Mouse (Mus musculus) erythroblast, embryonic 14.5 days (primary cell): ENCODE results near the gene Hacd4. TPM values are rescaled to one million over a fixed set of nuclear protein-coding genes. Genes with fewer than 3 reads are reported as not detected.

Experiments
- H3K27me3 ChIP-seq: 2 replicates; pipeline ENCODE4 v1.6.1; 2012; ENCODE audit warnings: inconsistent platforms; ENCODE audit not compliant: control insufficient read depth
- H3K36me3 ChIP-seq: 2 replicates; pipeline ENCODE4 v1.6.1; 2012; ENCODE audit warnings: mild to moderate bottlenecking, inconsistent platforms; ENCODE audit not compliant: control insufficient read depth
- H3K4me1 ChIP-seq: 2 replicates; pipeline ENCODE4 v1.6.1; 2012; ENCODE audit warnings: inconsistent platforms; ENCODE audit not compliant: control insufficient read depth
- H3K4me3 ChIP-seq: replicated peaks from 2 replicates; pipeline ENCODE3; 2012; ENCODE audit warnings: moderate library complexity, mild to moderate bottlenecking, inconsistent platforms
- H3K9me3 ChIP-seq: 2 replicates; pipeline ENCODE4 v1.6.1; 2012; ENCODE audit warnings: low read length, inconsistent platforms, mixed read lengths; ENCODE audit not compliant: control insufficient read depth
- GATA1 ChIP-seq: IDR thresholded peaks from 2 replicates; pipeline ENCODE4 v1.6.1; 2012; ENCODE audit warnings: low read length, inconsistent platforms, mixed read lengths
- TAL1 ChIP-seq: IDR thresholded peaks from 3 replicates; pipeline ENCODE4 v1.6.1; 2012; ENCODE audit warnings: low read length, inconsistent platforms, mixed read lengths
- polyA plus RNA-seq: library from polyadenylated mRNA; stranded (reverse); fragments of >175 nt; gene quantifications from 2 replicates; pipeline ENCODE4 v1.2.3, GENCODE M21; 2012

Gene Hacd4
- 0.01 TPM in 1 of 2 replicates, not detected in the other for polyA plus RNA-seq

GRCm38 (mm10) chr4:88438326-88438989 is at the start of gene Hacd4:
Gene Hacd4 (minus strand): TSS chr4:88438928.
- TF ChIP-seq GATA1: no peak
- TF ChIP-seq TAL1: no peak
- Histone ChIP-seq H3K4me3 (peak within 1 kb of the TSS; percentile 10), H3K9me3 (no peaks in the 10 kb centered on the region), H3K4me1 (peaks cover 7% of the 10 kb centered on the region), H3K36me3 (no peaks in the 10 kb centered on the region), H3K27me3 (no peaks in the 10 kb centered on the region)

- H3K27me3 ChIP-seq: no peaks in the 10 kb centered on the region
- no peaks in the 10 kb centered on the region for H3K4me1 ChIP-seq
- H3K36me3 ChIP-seq: no peaks in the 10 kb centered on the region
- TF ChIP-seq TAL1 (no peak), GATA1 (no peak)
- H3K9me3 ChIP-seq: no peaks in the 10 kb centered on the region
- H3K4me3 ChIP-seq: no peak overlapping the region
These were observed 49.4 kb upstream of the Hacd4 start for GRCm38 (mm10) chr4:88488107-88488506.

DNA sequence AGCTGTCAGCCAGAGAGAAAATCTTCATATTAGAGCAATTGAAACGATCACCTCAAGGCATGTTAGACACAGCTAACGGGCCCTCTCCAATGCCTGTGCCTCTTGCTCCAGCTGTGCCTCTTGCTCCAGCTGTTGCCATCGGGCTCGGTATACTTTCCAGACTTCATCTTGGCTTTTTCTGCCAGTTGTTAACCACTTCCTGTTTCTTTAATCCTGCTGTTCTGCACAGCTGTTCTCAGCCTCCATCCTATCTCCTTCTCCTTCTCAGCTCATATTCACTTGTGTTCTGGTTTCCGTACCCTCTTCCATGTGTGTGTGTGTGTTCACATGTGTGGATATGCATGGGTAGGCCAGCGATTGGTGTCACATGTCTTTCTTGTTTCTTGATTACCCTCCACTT is 41.4 kb upstream of the Hacd4 start:
- Histone ChIP-seq H3K36me3 (no peaks in the 10 kb centered on the region), H3K9me3 (no peaks in the 10 kb centered on the region), H3K4me1 (no peaks in the 10 kb centered on the region), H3K4me3 (no peak overlapping the region), H3K27me3 (no peaks in the 10 kb centered on the region)
- TF ChIP-seq TAL1: no peak
- TF ChIP-seq GATA1: no peak

GRCm38 (mm10) chr4:88478809-88479186 is 40.1 kb upstream of the Hacd4 start:
- H3K36me3 ChIP-seq: no peaks in the 10 kb centered on the region
- no peak overlapping the region for H3K4me3 ChIP-seq
- H3K9me3 ChIP-seq: no peaks in the 10 kb centered on the region
- H3K27me3 ChIP-seq: no peaks in the 10 kb centered on the region
- no peaks in the 10 kb centered on the region for H3K4me1 ChIP-seq
- TF ChIP-seq TAL1 (no peak), GATA1 (no peak)

GRCm38 (mm10) chr4:88478177-88478808 is 39.6 kb upstream of the Hacd4 start:
- Histone ChIP-seq H3K27me3 (no peaks in the 10 kb centered on the region), H3K4me3 (no peak overlapping the region), H3K36me3 (no peaks in the 10 kb centered on the region), H3K9me3 (no peaks in the 10 kb centered on the region), H3K4me1 (no peaks in the 10 kb centered on the region)
- TF ChIP-seq TAL1 (no peak), GATA1 (no peak)

GRCm38 (mm10) chr4:88476511-88477210 is 37.9 kb upstream of the Hacd4 start:
- no peaks in the 10 kb centered on the region for H3K36me3 ChIP-seq
- H3K4me1 ChIP-seq: no peaks in the 10 kb centered on the region
- no peaks in the 10 kb centered on the region for H3K9me3 ChIP-seq
- TF ChIP-seq GATA1: no peak
- TF ChIP-seq TAL1: no peak
- H3K4me3 ChIP-seq: no peak overlapping the region
- H3K27me3 ChIP-seq: no peaks in the 10 kb centered on the region

DNA sequence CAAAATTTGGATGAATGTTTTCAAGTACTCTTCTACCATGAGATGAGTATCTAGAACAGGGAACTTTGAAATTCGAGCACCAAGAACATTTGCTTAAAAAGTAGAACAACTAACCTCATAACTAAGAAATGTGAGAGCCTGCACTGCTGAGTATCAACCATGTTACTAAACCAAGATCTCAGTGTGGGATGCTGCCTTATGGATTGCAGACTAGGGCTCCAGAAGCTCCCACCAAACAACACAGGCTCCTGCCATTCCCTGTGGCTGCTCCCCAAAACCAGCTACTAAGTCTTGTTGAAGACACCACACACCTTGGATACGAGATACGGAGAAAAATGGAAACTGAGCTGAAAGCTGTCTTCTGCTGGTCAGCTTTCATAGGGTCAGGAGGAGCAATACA is 37.4 kb upstream of the Hacd4 start:
- Histone ChIP-seq H3K9me3 (no peaks in the 10 kb centered on the region), H3K4me1 (no peaks in the 10 kb centered on the region), H3K27me3 (no peaks in the 10 kb centered on the region), H3K36me3 (no peaks in the 10 kb centered on the region), H3K4me3 (no peak overlapping the region)
- TF ChIP-seq GATA1: no peak
- no peak for TF ChIP-seq TAL1

DNA sequence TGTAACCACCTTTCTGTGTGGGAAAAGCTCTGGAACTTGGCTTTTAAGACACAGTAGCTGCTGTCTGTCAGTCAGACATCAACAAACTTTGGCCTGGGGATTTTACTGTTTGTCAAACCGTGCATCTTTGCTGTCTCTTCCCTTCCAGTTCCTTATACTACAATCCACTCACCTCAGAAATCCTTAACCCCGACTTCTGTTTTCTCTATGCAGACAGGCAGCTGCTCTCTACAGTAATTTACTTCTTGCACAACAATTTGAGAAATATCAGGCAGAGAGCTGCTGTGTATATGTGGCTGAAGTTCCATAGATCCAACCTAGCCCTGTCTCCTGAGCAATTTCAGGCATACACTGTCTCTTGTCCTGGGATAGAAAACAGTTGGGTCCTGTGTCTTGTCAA is 32.8 kb upstream of the Hacd4 start:
- H3K4me1 ChIP-seq: no peaks in the 10 kb centered on the region
- H3K36me3 ChIP-seq: no peaks in the 10 kb centered on the region
- TF ChIP-seq GATA1 (no peak), TAL1 (no peak)
- H3K27me3 ChIP-seq: no peaks in the 10 kb centered on the region
- H3K4me3 ChIP-seq: no peak overlapping the region
- no peaks in the 10 kb centered on the region for H3K9me3 ChIP-seq

DNA sequence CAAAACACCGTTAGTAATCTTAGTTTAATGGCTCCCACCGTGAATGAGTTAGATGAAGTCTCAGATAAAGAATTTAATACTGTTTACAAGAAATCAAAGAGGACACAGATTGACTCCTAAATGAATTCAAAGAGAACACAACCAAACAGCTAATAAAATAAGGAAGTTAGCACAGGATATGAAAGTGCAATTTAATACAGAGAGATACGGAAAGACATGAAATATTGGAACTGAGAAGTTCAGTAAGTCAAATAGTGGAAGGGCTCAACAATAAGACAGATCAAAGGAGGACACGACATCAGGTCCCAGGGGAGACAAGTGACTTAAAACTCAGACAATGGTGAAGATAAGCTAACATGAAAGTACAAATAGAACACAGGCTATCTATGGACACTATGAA is 25.8 kb upstream of the Hacd4 start:
- Histone ChIP-seq H3K36me3 (no peaks in the 10 kb centered on the region), H3K4me1 (no peaks in the 10 kb centered on the region), H3K4me3 (no peak overlapping the region), H3K27me3 (no peaks in the 10 kb centered on the region), H3K9me3 (no peaks in the 10 kb centered on the region)
- TF ChIP-seq GATA1: no peak
- TF ChIP-seq TAL1: no peak
